16 mouse cellular contexts compared by ENCODE assay signal in the genomic region with DNA sequence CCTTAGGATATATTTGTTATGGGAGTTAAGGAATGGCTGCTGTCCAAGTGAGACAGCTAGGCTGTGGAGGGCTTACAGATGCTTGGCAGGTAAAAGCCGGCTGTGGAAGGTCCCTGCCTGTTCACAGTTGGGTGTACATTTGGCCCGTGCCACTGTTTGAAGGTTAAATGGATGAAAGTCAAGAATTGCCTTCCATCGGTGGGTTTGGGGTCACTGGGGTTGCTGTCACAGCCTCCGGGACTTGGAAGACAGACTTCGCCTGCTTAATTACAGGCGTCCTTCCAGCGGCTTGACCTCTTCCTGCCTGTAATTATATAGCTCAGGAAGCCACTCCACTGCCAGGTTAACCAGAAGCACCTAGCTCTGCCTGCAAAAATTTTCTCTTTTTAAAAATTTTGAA.
A peak's percentile ranks its signal among the peaks of the same experiment; 100 is the strongest.
DNase-seq lines count a peak whose midpoint lies in the region; ATAC-seq lines count a peak whose summit lies in the region.
"Had no signal": no experiment of that assay in that cellular context is flagged by ENCODE, and none has a peak within 500 bp of the region (broad histone marks: within the 10 kb centered on the region; RNA-seq: fewer than 3 reads in every experiment).

No protein-coding gene starts in this region.

- peaks cover 70% of the 10 kb centered on the region for H3K4me1 ChIP-seq in heart, embryonic 13.5 days
- peaks cover 51% of the 10 kb centered on the region for H3K4me1 ChIP-seq in kidney, embryonic 15.5 days
- no peaks in the 10 kb centered on the region for H3K4me1 ChIP-seq in embryonic facial prominence, embryonic 11.5 days (ENCODE audit: control insufficient read depth, insufficient read depth, low read length)

- no peaks in the 10 kb centered on the region for H3K9me3 ChIP-seq in heart, embryonic 13.5 days
- no peaks in the 10 kb centered on the region for H3K9me3 ChIP-seq in kidney, embryonic 15.5 days (replicated peaks)
- no peaks in the 10 kb centered on the region for H3K9me3 ChIP-seq in embryonic facial prominence, embryonic 11.5 days (replicated peaks; ENCODE audit: control insufficient read depth, low read length)
- H3K9me3 ChIP-seq: liver, embryonic 13.5 days had no signal

- 37% methylated on average over 7 of the region's 7 CpGs for WGBS in heart, embryonic 13.5 days
- 11% methylated on average over 7 of the region's 7 CpGs for WGBS in kidney, embryonic 15.5 days
- 17% methylated on average over 7 of the region's 7 CpGs for WGBS in embryonic facial prominence, embryonic 11.5 days

- H3K27me3 ChIP-seq in heart, embryonic 13.5 days (replicated peaks), result no peaks in the 10 kb centered on the region
- H3K27me3 ChIP-seq in kidney, embryonic 15.5 days, result no peaks in the 10 kb centered on the region
- H3K27me3 ChIP-seq in embryonic facial prominence, embryonic 11.5 days (ENCODE audit: control insufficient read depth, insufficient read depth, low read length), result no peaks in the 10 kb centered on the region
- H3K27me3 ChIP-seq: liver, embryonic 13.5 days had no signal

- no peak overlapping the region for H3K4me3 ChIP-seq in heart, embryonic 13.5 days
- no peak overlapping the region for H3K4me3 ChIP-seq in kidney, embryonic 15.5 days (replicated peaks)
- no peak overlapping the region for H3K4me3 ChIP-seq in embryonic facial prominence, embryonic 11.5 days (ENCODE audit: low read depth, low read length)
- H3K4me3 ChIP-seq: liver, embryonic 13.5 days had no signal

- ATAC-seq in heart, embryonic 13.5 days (ENCODE audit: extremely low read depth, insufficient number of reproducible peaks, low FRiP score, low TSS enrichment), result no peak
- ATAC-seq in kidney, embryonic 15.5 days (replicated peaks; ENCODE audit: low FRiP score), result 0 out of 2 replicates have a peak, but pooled peaks have one; percentile 14
- no peak for ATAC-seq in embryonic facial prominence, embryonic 11.5 days (replicated peaks; ENCODE audit: insufficient number of reproducible peaks, low FRiP score, low TSS enrichment, low read depth)
- ATAC-seq: intestine, postnatal 0 days had no signal

- H3K36me3 ChIP-seq in heart, embryonic 13.5 days, result no peaks in the 10 kb centered on the region
- H3K36me3 ChIP-seq in kidney, embryonic 15.5 days, result no peaks in the 10 kb centered on the region
- H3K36me3 ChIP-seq in embryonic facial prominence, embryonic 11.5 days (replicated peaks; ENCODE audit: control insufficient read depth, insufficient read depth, low read depth, low read length), result no peaks in the 10 kb centered on the region
- H3K36me3 ChIP-seq: G1E; liver, embryonic 13.5 days had no signal

- peak overlapping the region; percentile 77 for H3K27ac ChIP-seq in heart, embryonic 13.5 days (replicated peaks)
- H3K27ac ChIP-seq in kidney, embryonic 15.5 days, result peak overlapping the region; percentile 48; the same call in 1 of the 2 replicates
- no peak overlapping the region for H3K27ac ChIP-seq in embryonic facial prominence, embryonic 11.5 days (replicated peaks; ENCODE audit: low read depth, low read length)
- H3K27ac ChIP-seq: liver, embryonic 13.5 days had no signal

- no peak for DNase-seq in heart, adult 8-10 months (ENCODE audit: low spot score)
- DNase-seq in kidney, postnatal 4 days, result no peak
- peak; percentile 39 for DNase-seq in embryonic facial prominence, embryonic 11.5 days (ENCODE audit: low spot score)
- peak; percentile 39 for DNase-seq in kidney, postnatal 10 days
- no peak for DNase-seq in right cerebral cortex, adult 18-20 months
- DNase-seq in spleen, postnatal 36 days (ENCODE audit: low spot score in 2 of 2), result no peak
- DNase-seq: adrenal gland, postnatal 14 days; cerebellum, postnatal 14 days; gastrocnemius, postnatal 25 days; liver, embryonic 13.5 days; lung, postnatal 10 days; thymus, postnatal 14 days had no signal

- peak overlapping the region; percentile 58; the same call in 1 of the 2 replicates for H3K4me2 ChIP-seq in heart, embryonic 13.5 days
- H3K4me2 ChIP-seq in kidney, embryonic 15.5 days, result no peak overlapping the region
- no peak overlapping the region for H3K4me2 ChIP-seq in embryonic facial prominence, embryonic 11.5 days (ENCODE audit: low read depth, low read length)
- H3K4me2 ChIP-seq: liver, embryonic 13.5 days had no signal

- no peak overlapping the region for H3K9ac ChIP-seq in heart, embryonic 13.5 days
- no peak overlapping the region for H3K9ac ChIP-seq in kidney, embryonic 15.5 days
- H3K9ac ChIP-seq in embryonic facial prominence, embryonic 11.5 days (replicated peaks; ENCODE audit: low read length), result no peak overlapping the region
- H3K9ac ChIP-seq: liver, embryonic 13.5 days had no signal

Comparison
In these comparisons a context has a peak if more than half of its experiments do, and no peak if none do; other contexts are left out.
1. DNase-seq: peak in embryonic facial prominence, embryonic 11.5 days (single experiment) and kidney, postnatal 10 days (single experiment); none in heart, adult 8-10 months (single experiment), kidney, postnatal 4 days (0 of 2), right cerebral cortex, adult 18-20 months (single experiment) and spleen, postnatal 36 days (0 of 2).